Mouse (Mus musculus) cortical plate, adult 2 months (tissue): ENCODE measurements around the gene Def8. TPM values are rescaled to one million over a fixed set of nuclear protein-coding genes. Genes with fewer than 3 reads are reported as not detected.
"Not testable (repeated sequence)": the region's sequence is repeated elsewhere in the genome, so short reads cannot be mapped to it uniquely, and the experiment has no call there.

Experiments
- H3K27ac ChIP-seq: fragments of 200-500 bp; 2 replicates; pipeline ENCODE4 v1.5.1; 2012; ENCODE audit warnings: low read length, control low read depth, inconsistent platforms; ENCODE audit not compliant: insufficient read depth
- H3K4me1 ChIP-seq: fragments of 200-500 bp; 2 replicates; pipeline ENCODE4 v1.6.1; 2011; ENCODE audit warnings: low read length; ENCODE audit not compliant: control insufficient read depth, insufficient read depth
- H3K4me3 ChIP-seq: fragments of 200-500 bp; 2 replicates; pipeline ENCODE4 v1.5.1; 2011; ENCODE audit warnings: mild to moderate bottlenecking, low read length, control low read depth; ENCODE audit not compliant: insufficient read depth
- CTCF ChIP-seq: fragments of 200-500 bp; IDR thresholded peaks from 2 replicates; pipeline ENCODE4 v1.5.1; 2011; ENCODE audit warnings: mild to moderate bottlenecking, control low read depth, low read length; ENCODE audit not compliant: insufficient read depth; ENCODE audit errors: extremely low read depth
- POLR2A ChIP-seq: fragments of 200-500 bp; IDR thresholded peaks from 2 replicates; pipeline ENCODE4 v1.6.1; 2011; ENCODE audit warnings: mild to moderate bottlenecking, low read length, control low read depth; ENCODE audit not compliant: insufficient read depth; ENCODE audit errors: extremely low read depth
- polyA plus RNA-seq: library from polyadenylated mRNA; depleted of rRNA; stranded (reverse); fragments of >200 nt; gene quantifications from 2 replicates; pipeline ENCODE4 v1.2.3, GENCODE M21; 2012

Gene Def8
- polyA plus RNA-seq, 1 experiment: 43.2 TPM

GRCm38 (mm10) chr8:123411781-123412327 lies 11.5 kb upstream of the Def8 start:
- H3K4me3 ChIP-seq: peak overlapping the region; percentile 99
- TF ChIP-seq CTCF: no peak
- no peak for TF ChIP-seq POLR2A
- peaks cover 5% of the 10 kb centered on the region; the same call in 1 of the 2 replicates for H3K4me1 ChIP-seq
- H3K27ac ChIP-seq: peak overlapping the region; percentile 80

- TF ChIP-seq POLR2A: peak; percentile 63; the same call in 1 of the 2 replicates
- no peak for TF ChIP-seq CTCF
- H3K4me3 ChIP-seq: peak overlapping the region; percentile 99
Measured at GRCm38 (mm10) chr8:123412560-123413170, 10.7 kb upstream of the Def8 start.

DNA sequence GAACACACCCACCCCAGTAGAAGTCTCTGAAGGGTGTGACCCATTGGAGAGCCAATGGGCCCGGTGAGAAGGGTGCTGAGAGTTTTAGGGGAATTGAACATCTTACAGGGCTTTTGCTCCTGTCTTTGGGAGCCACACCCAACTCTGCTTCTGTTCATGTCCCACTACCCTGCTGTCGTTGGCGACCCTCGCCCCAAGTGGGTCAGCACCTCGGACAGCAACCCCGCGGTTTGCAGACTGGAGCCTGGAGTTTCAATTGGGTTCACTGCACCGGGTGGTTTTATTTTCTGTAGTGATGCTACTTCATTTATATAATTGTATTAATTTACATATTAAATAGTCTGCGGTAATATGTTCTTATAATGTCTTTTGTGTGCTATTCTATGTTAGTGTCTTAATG lies 9.1 kb upstream of the Def8 start:
- H3K4me1 ChIP-seq: peaks cover 5% of the 10 kb centered on the region; the same call in 1 of the 2 replicates
- no peak overlapping the region for H3K27ac ChIP-seq
- H3K4me3 ChIP-seq: peak overlapping the region; percentile 99
- TF ChIP-seq POLR2A (no peak), CTCF (no peak)

More at GRCm38 (mm10) chr8:123412560-123413170, 10.7 kb upstream of the Def8 start:
- Histone ChIP-seq H3K4me1 (peaks cover 5% of the 10 kb centered on the region; the same call in 1 of the 2 replicates), H3K27ac (peak overlapping the region; percentile 80)

- not testable (repeated sequence) for H3K4me3 ChIP-seq
Measured at GRCm38 (mm10) chr8:123414997-123415696, 8.2 kb upstream of the Def8 start.

GRCm38 (mm10) chr8:123415967-123416943 lies 7.1 kb upstream of the Def8 start:
- Histone ChIP-seq H3K4me3 (no peak overlapping the region), H3K4me1 (0 out of 2 replicates have a peak, but pooled peaks cover 2% of the 10 kb centered on the region), H3K27ac (no peak overlapping the region)
- TF ChIP-seq POLR2A (no peak), CTCF (peak; percentile 50)

More at GRCm38 (mm10) chr8:123414997-123415696, 8.2 kb upstream of the Def8 start:
- H3K4me1 ChIP-seq, H3K27ac ChIP-seq: not testable (repeated sequence)

GRCm38 (mm10) chr8:123416944-123417555 lies 6.3 kb upstream of the Def8 start:
- Histone ChIP-seq H3K27ac (no peak overlapping the region), H3K4me3 (no peak overlapping the region)

GRCm38 (mm10) chr8:123419711-123420110 lies 3.6 kb upstream of the Def8 start:
- Histone ChIP-seq H3K4me3 (no peak overlapping the region), H3K4me1 (no peaks in the 10 kb centered on the region), H3K27ac (no peak overlapping the region)
- TF ChIP-seq CTCF (no peak), POLR2A (no peak)

More at GRCm38 (mm10) chr8:123416944-123417555, 6.3 kb upstream of the Def8 start:
- no peak for TF ChIP-seq POLR2A
- TF ChIP-seq CTCF: no peak
- 0 out of 2 replicates have a peak, but pooled peaks cover 2% of the 10 kb centered on the region for H3K4me1 ChIP-seq

- Histone ChIP-seq H3K4me3 (no peak overlapping the region), H3K27ac (no peak overlapping the region), H3K4me1 (no peaks in the 10 kb centered on the region)
- TF ChIP-seq CTCF (no peak), POLR2A (no peak)
Measured at GRCm38 (mm10) chr8:123420525-123421281, 2.6 kb upstream of the Def8 start.

DNA sequence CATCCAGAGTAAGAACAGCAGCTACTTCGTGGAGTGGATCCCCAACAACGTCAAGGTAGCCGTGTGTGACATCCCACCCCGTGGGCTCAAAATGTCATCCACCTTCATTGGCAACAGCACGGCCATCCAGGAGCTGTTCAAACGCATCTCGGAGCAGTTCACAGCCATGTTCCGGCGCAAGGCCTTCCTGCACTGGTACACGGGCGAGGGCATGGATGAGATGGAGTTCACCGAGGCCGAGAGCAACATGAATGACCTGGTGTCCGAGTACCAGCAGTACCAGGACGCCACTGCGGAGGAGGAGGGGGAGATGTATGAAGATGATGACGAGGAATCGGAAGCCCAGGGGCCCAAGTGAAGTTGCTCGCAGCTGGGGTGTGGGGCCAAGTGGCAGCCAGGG lies 2.0 kb upstream of the Def8 start:
- H3K27ac ChIP-seq: no peak overlapping the region
- no peak overlapping the region for H3K4me3 ChIP-seq
- H3K4me1 ChIP-seq: no peaks in the 10 kb centered on the region
- TF ChIP-seq CTCF (no peak), POLR2A (no peak)
